Mouse (Mus musculus) liver, postnatal 0 days (tissue): ENCODE data around the gene Plek2. TPM values are rescaled to one million over a fixed set of nuclear protein-coding genes. Genes with fewer than 3 reads are reported as not detected.

Experiments
- ATAC-seq: fragments of 200-750 bp; cut with Nextera tagmentation; 2 replicates; pipeline ENCODE4 v1.8.0; 2017; ENCODE audit warnings: mild to moderate bottlenecking, moderate library complexity
- DNase-seq: peaks from one replicate; pipeline ENCODE4 v3.0.0-alpha.2; 2016
- H3K27ac ChIP-seq: fragments of 300-500 bp; sonication (generic); 2 replicates; pipeline ENCODE4 v1.5.1; 2014; ENCODE audit warnings: antibody characterized with exemption, moderate library complexity, mild to moderate bottlenecking, low read depth
- H3K27me3 ChIP-seq: fragments of 300-500 bp; sonication (generic); 2 replicates; pipeline ENCODE4 v1.6.1; 2014; ENCODE audit warnings: low read length, control low read depth, mixed read lengths; ENCODE audit not compliant: insufficient read depth
- H3K36me3 ChIP-seq: fragments of 300-500 bp; sonication (generic); replicated peaks from 2 replicates; pipeline ENCODE4 v1.6.1; 2014; ENCODE audit warnings: mild to moderate bottlenecking, control low read depth, low read length, moderate library complexity, mixed read lengths; ENCODE audit not compliant: insufficient read depth
- H3K4me1 ChIP-seq: fragments of 300-500 bp; sonication (generic); 2 replicates; pipeline ENCODE4 v1.6.1; 2014; ENCODE audit warnings: antibody characterized with exemption, mild to moderate bottlenecking, control low read depth; ENCODE audit not compliant: insufficient read depth
- H3K4me2 ChIP-seq: fragments of 300-500 bp; sonication (generic); 2 replicates; pipeline ENCODE4 v1.6.1; 2014; ENCODE audit warnings: low read depth, mild to moderate bottlenecking, low read length, moderate library complexity, mixed read lengths
- H3K4me3 ChIP-seq: fragments of 300-500 bp; sonication (generic); 2 replicates; pipeline ENCODE4 v1.5.1; 2014; ENCODE audit warnings: low read depth, low read length
- H3K9ac ChIP-seq: fragments of 300-500 bp; sonication (generic); replicated peaks from 2 replicates; pipeline ENCODE4 v1.6.1; 2014; ENCODE audit warnings: mild to moderate bottlenecking, moderate library complexity
- H3K9me3 ChIP-seq: fragments of 300-500 bp; sonication (generic); 2 replicates; pipeline ENCODE4 v1.6.1; 2016; ENCODE audit warnings: mild to moderate bottlenecking, control low read depth, low read length, mixed read lengths
- CTCF ChIP-seq: sonication (generic); IDR thresholded peaks from 2 replicates; pipeline ENCODE4 v1.5.1; 2016; ENCODE audit warnings: antibody characterized with exemption, low read depth
- EP300 ChIP-seq: IDR thresholded peaks from 2 replicates; pipeline ENCODE4 v1.6.1; 2016; ENCODE audit warnings: antibody characterized with exemption, low read depth, mild to moderate bottlenecking
- WGBS: fragments of 180-500 bp; shearing (Covaris S2); extraction: QIAGEN DNeasy Blood & Tissue Kit; methylation state at CpG from one replicate; pipeline ENCODE4 v1.1.7; 2014; ENCODE audit not compliant: insufficient replicate concordance; 5-methylcytosine and 5-hydroxymethylcytosine counted together
- polyA plus RNA-seq: library from polyadenylated mRNA; unstranded; fragments of >200 nt; fragmentation: Nextera tagmentation; extraction: Ambion mirVana; gene quantifications from 2 replicates; pipeline ENCODE4 v1.2.1, GENCODE M21; 2015

Gene Plek2
- polyA plus RNA-seq, 1 experiment from 2014 or later: 20.6 TPM

- Histone ChIP-seq H3K9ac (no peak overlapping the region), H3K27me3 (no peaks in the 10 kb centered on the region; the same call in 1 of the 2 replicates), H3K36me3 (peaks cover 6% of the 10 kb centered on the region), H3K27ac (no peak overlapping the region), H3K9me3 (no peaks in the 10 kb centered on the region), H3K4me1 (no peaks in the 10 kb centered on the region), H3K4me2 (no peak overlapping the region), H3K4me3 (no peak overlapping the region)
- no peak for DNase-seq
- TF ChIP-seq CTCF: no peak
- no peak for TF ChIP-seq EP300
- no peak for ATAC-seq
- WGBS: 67% methylated on average over 5 of the region's 5 CpGs
These were observed 5.3 kb downstream of the Plek2 start for GRCm38 (mm10) chr12:78901467-78901866.

GRCm38 (mm10) chr12:78897861-78898260 lies 8.9 kb downstream of the Plek2 start:
- H3K4me1 ChIP-seq: no peaks in the 10 kb centered on the region
- no peak overlapping the region for H3K4me3 ChIP-seq
- H3K27ac ChIP-seq: no peak overlapping the region
- peaks cover 30% of the 10 kb centered on the region for H3K36me3 ChIP-seq
- DNase-seq: no peak
- no peak for TF ChIP-seq CTCF
- no peak for TF ChIP-seq EP300
- no peaks in the 10 kb centered on the region for H3K9me3 ChIP-seq
- H3K27me3 ChIP-seq: no peaks in the 10 kb centered on the region
- H3K9ac ChIP-seq: no peak overlapping the region
- 65% methylated on average over 1 of the region's 1 CpGs for WGBS
- ATAC-seq: no peak
- no peak overlapping the region for H3K4me2 ChIP-seq

GRCm38 (mm10) chr12:78891149-78891548 lies 15.6 kb downstream of the Plek2 start:
- Histone ChIP-seq H3K9ac (no peak overlapping the region), H3K27me3 (no peaks in the 10 kb centered on the region), H3K9me3 (no peaks in the 10 kb centered on the region), H3K36me3 (peaks cover 61% of the 10 kb centered on the region), H3K4me1 (no peaks in the 10 kb centered on the region), H3K4me3 (no peak overlapping the region), H3K4me2 (no peak overlapping the region), H3K27ac (no peak overlapping the region)
- ATAC-seq (no peak), DNase-seq (no peak)
- 89% methylated on average over 2 of the region's 2 CpGs for WGBS
- TF ChIP-seq CTCF: no peak
- TF ChIP-seq EP300: no peak

GRCm38 (mm10) chr12:78890062-78890461 lies 16.7 kb downstream of the Plek2 start:
- 41% methylated on average over 1 of the region's 1 CpGs for WGBS
- no peaks in the 10 kb centered on the region for H3K27me3 ChIP-seq
- no peak overlapping the region for H3K9ac ChIP-seq
- ATAC-seq (no peak), DNase-seq (no peak)
- no peak overlapping the region for H3K4me3 ChIP-seq
- no peak overlapping the region for H3K4me2 ChIP-seq
- H3K4me1 ChIP-seq: no peaks in the 10 kb centered on the region
- peaks cover 63% of the 10 kb centered on the region for H3K36me3 ChIP-seq
- no peaks in the 10 kb centered on the region for H3K9me3 ChIP-seq
- H3K27ac ChIP-seq: no peak overlapping the region
- no peak for TF ChIP-seq CTCF
- no peak for TF ChIP-seq EP300

- 98% methylated on average over 3 of the region's 3 CpGs for WGBS
- peaks cover 58% of the 10 kb centered on the region for H3K36me3 ChIP-seq
- no peaks in the 10 kb centered on the region for H3K9me3 ChIP-seq
- TF ChIP-seq CTCF (no peak), EP300 (no peak)
- no peak overlapping the region for H3K4me2 ChIP-seq
- no peak overlapping the region for H3K9ac ChIP-seq
- H3K27ac ChIP-seq: no peak overlapping the region
- no peaks in the 10 kb centered on the region for H3K27me3 ChIP-seq
- no peak for DNase-seq
- no peak for ATAC-seq
- H3K4me1 ChIP-seq: no peaks in the 10 kb centered on the region
- no peak overlapping the region for H3K4me3 ChIP-seq
These were observed 32.2 kb downstream of the Plek2 start for GRCm38 (mm10) chr12:78874581-78874980.

- peaks cover 41% of the 10 kb centered on the region for H3K36me3 ChIP-seq
- H3K9me3 ChIP-seq: no peaks in the 10 kb centered on the region
- DNase-seq (no peak), ATAC-seq (peak; percentile 75)
- TF ChIP-seq EP300 (no peak), CTCF (no peak)
- H3K4me1 ChIP-seq: peaks cover 9% of the 10 kb centered on the region
- no peak overlapping the region for H3K4me3 ChIP-seq
- H3K9ac ChIP-seq: no peak overlapping the region
- H3K27ac ChIP-seq: peak overlapping the region; percentile 69
- 75% methylated on average over 1 of the region's 1 CpGs for WGBS
- no peak overlapping the region for H3K4me2 ChIP-seq
- no peaks in the 10 kb centered on the region for H3K27me3 ChIP-seq
These were observed 38.6 kb downstream of the Plek2 start for GRCm38 (mm10) chr12:78868115-78868514.

- ATAC-seq (no peak), DNase-seq (peak; percentile 59)
- Histone ChIP-seq H3K36me3 (peaks cover 31% of the 10 kb centered on the region), H3K4me2 (no peak overlapping the region), H3K9ac (no peak overlapping the region), H3K27ac (no peak overlapping the region), H3K27me3 (no peaks in the 10 kb centered on the region), H3K4me1 (peaks cover 15% of the 10 kb centered on the region), H3K9me3 (no peaks in the 10 kb centered on the region), H3K4me3 (no peak overlapping the region)
- TF ChIP-seq CTCF (peak; percentile 74), EP300 (no peak)
- WGBS: 89% methylated on average over 1 of the region's 1 CpGs
These were observed 41.3 kb downstream of the Plek2 start for GRCm38 (mm10) chr12:78865434-78865833.
